Mouse (Mus musculus) heart, adult 2 months (tissue): ENCODE results near the gene Fau. TPM values are rescaled to one million over a fixed set of nuclear protein-coding genes. Genes with fewer than 3 reads are reported as not detected.

Source experiments
- DNase-seq, 2 experiments: peaks; one replicate each; pipeline ENCODE4 v3.0.0; 2021
- H3K27ac ChIP-seq: fragments of 200-600 bp; 2 replicates; pipeline ENCODE4 v1.8.1; 2022
- H3K27me3 ChIP-seq: fragments of 200-500 bp; 2 replicates; pipeline ENCODE4 v1.6.1; 2012; ENCODE audit warnings: mild to moderate bottlenecking, low read length, inconsistent platforms, mixed read lengths; ENCODE audit not compliant: control insufficient read depth, insufficient read depth
- H3K36me3 ChIP-seq: fragments of 200-500 bp; 2 replicates; pipeline ENCODE4 v1.6.1; 2012; ENCODE audit warnings: low read length, inconsistent platforms; ENCODE audit not compliant: control insufficient read depth, insufficient read depth
- H3K4me1 ChIP-seq: fragments of 200-500 bp; 2 replicates; pipeline ENCODE4 v1.6.1; 2011; ENCODE audit warnings: low read length; ENCODE audit not compliant: control insufficient read depth, insufficient read depth
- H3K4me3 ChIP-seq: fragments of 200-600 bp; 2 replicates; pipeline ENCODE4 v1.8.1; 2022
- H3K79me2 ChIP-seq: fragments of 200-500 bp; replicated peaks from 2 replicates; pipeline ENCODE4 v1.6.1; 2012; ENCODE audit warnings: mild to moderate bottlenecking, inconsistent platforms, low read length, moderate library complexity, mixed read lengths; ENCODE audit not compliant: control insufficient read depth, insufficient read depth
- H3K9ac ChIP-seq: fragments of 200-500 bp; 2 replicates; pipeline ENCODE4 v1.6.1; 2012; ENCODE audit warnings: low read depth, mild to moderate bottlenecking, control low read depth, inconsistent platforms, low read length, mixed read lengths
- CTCF ChIP-seq: fragments of 200-600 bp; IDR thresholded peaks from 2 replicates; pipeline ENCODE4 v1.8.1; 2022; ENCODE audit warnings: antibody characterized with exemption, mild to moderate bottlenecking, moderate library complexity
- EP300 ChIP-seq: fragments of 200-500 bp; IDR thresholded peaks from 2 replicates; pipeline ENCODE4 v1.6.1; 2011; ENCODE audit warnings: low read depth, low read length, control low read depth; ENCODE audit not compliant: insufficient read depth
- POLR2A ChIP-seq: fragments of 200-500 bp; IDR thresholded peaks from 2 replicates; pipeline ENCODE4 v1.6.1; 2011; ENCODE audit warnings: mild to moderate bottlenecking, low read depth, low read length, control low read depth; ENCODE audit not compliant: insufficient read depth
- WGBS: fragments of 180-500 bp; shearing (Covaris S2); methylation state at CpG from one replicate; pipeline ENCODE4 v1.1.7; 2018; 5-methylcytosine and 5-hydroxymethylcytosine counted together
- intact Hi-C: fragments of 180-260 bp; cut with DNase I; formaldehyde crosslinking; loops from one replicate; pipeline ENCODE4 v1.15.1; 2025
- polyA plus RNA-seq: library from polyadenylated mRNA; depleted of rRNA; stranded (reverse); fragments of >200 nt; gene quantifications from 2 replicates; pipeline ENCODE4 v1.2.3, GENCODE M21; 2012
- total RNA-seq, 2 experiments: library from RNA; stranded (reverse); gene quantifications; 2 replicates each; pipeline ENCODE4 v1.2.3; 2021

Gene Fau
- total and polyA plus RNA-seq, 3 experiments = 386 to 636 (median 550) TPM

DNA sequence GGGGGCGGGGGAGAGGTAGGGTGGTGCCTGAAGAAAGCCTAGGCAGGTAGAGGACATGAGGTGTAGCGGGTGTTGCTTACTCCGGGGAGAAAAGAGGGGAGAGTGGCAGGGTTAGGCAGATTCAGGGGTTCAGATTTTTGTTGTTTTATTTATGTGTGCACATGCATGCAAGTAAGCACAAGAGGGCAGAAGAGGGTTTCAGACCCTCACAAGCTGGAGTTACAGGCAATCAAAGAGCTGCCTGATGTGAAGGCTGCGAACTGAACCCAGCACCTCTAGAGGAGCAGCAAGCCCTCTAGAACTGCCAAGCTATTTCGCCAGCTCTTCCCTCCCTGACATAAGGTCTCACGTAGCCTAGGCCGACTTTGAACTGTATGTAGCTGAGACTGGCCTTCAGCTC is 41.1 kb upstream of the Fau start:
- no peaks in the 10 kb centered on the region for H3K79me2 ChIP-seq
- intact Hi-C loops = loop anchor here (2.0 kb wide), 1 partner anchor 26 kb away; no protein-coding TSS in a partner anchor
- no peaks in the 10 kb centered on the region for H3K36me3 ChIP-seq
- peaks cover 4% of the 10 kb centered on the region for H3K4me1 ChIP-seq
- DNase-seq = no peak
- H3K27ac ChIP-seq = no peak overlapping the region
- 70% methylated on average over 7 of the region's 7 CpGs for WGBS
- peak; percentile 40 for TF ChIP-seq CTCF
- no peak for TF ChIP-seq POLR2A
- H3K27me3 ChIP-seq = no peaks in the 10 kb centered on the region
- no peak overlapping the region for H3K9ac ChIP-seq
- H3K4me3 ChIP-seq = no peak overlapping the region

DNA sequence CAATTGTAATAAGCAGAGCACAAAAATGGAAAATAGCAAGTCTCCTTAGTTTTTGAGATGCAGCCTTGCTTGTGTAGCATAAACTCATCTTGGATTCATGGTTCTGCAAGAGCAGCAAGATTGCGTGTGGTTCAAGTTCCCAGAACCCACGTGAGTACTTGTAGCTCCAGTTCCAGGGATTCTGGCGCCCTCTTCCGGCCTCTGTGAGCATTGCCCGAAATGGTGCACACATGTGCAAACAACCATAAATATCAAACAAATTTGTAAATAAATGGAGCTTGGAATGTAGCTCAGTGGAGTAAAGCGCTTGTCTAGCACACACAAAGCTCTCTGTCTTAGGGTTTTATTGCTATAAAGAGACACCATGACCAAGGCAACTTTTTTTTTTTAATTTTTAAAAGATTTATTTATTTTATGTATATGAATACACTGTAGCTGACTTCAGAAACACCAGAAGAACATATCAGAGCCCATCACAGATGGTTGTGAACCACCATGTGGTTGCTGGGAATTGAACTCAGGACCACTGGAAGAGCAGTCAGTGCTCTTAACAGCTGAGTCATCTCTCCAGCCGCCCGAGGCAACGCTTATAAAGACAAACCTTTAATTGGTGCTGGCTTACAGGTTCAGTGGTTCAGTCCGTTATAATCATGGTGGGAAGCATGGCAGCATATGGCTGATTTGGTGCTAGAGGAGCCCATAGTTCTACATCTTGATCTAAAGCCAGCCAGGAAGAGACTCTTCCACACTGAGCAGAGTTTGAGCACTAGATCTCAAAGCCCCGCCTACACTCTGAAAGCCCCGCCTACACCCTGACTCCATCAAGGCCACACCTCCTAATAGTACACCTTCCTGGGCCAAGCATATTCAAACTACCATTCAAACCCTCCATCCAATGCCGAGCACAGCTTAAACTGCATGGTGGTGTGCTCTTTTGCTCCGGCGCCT is 39.2 kb upstream of the Fau start:
- no peak overlapping the region for H3K27ac ChIP-seq
- intact Hi-C loops = loop anchor here (1.0 to 2.0 kb wide), 2 partner anchors 53 to 232 kb away; no protein-coding TSS in a partner anchor
- peak; percentile 85 for TF ChIP-seq EP300
- peak; percentile 97 for TF ChIP-seq CTCF
- TF ChIP-seq POLR2A = no peak

GRCm38 (mm10) chr19:6020276-6020675 is 37.4 kb upstream of the Fau start:
- H3K4me3 ChIP-seq = no peak overlapping the region
- no peak overlapping the region for H3K27ac ChIP-seq
- no peak for DNase-seq
- H3K79me2 ChIP-seq = no peaks in the 10 kb centered on the region
- WGBS = 48% methylated on average over 3 of the region's 3 CpGs
- no peak overlapping the region for H3K9ac ChIP-seq
- H3K27me3 ChIP-seq = peaks cover 3% of the 10 kb centered on the region; the same call in 1 of the 2 replicates
- TF ChIP-seq CTCF (0 out of 2 replicates have a peak, but pooled peaks have one; percentile 6), POLR2A (no peak)
- intact Hi-C loops = no loop called here
- no peaks in the 10 kb centered on the region for H3K4me1 ChIP-seq
- H3K36me3 ChIP-seq = no peaks in the 10 kb centered on the region

More for the DNA sequence above, 39.2 kb upstream of the Fau start:
- Histone ChIP-seq H3K4me3 (no peak overlapping the region), H3K36me3 (no peaks in the 10 kb centered on the region), H3K79me2 (no peaks in the 10 kb centered on the region), H3K4me1 (peaks cover 4% of the 10 kb centered on the region), H3K27me3 (peaks cover 3% of the 10 kb centered on the region; the same call in 1 of the 2 replicates), H3K9ac (no peak overlapping the region)
- DNase-seq = peak; percentile 82 to 88
- 32% methylated on average over 15 of the region's 15 CpGs for WGBS

DNA sequence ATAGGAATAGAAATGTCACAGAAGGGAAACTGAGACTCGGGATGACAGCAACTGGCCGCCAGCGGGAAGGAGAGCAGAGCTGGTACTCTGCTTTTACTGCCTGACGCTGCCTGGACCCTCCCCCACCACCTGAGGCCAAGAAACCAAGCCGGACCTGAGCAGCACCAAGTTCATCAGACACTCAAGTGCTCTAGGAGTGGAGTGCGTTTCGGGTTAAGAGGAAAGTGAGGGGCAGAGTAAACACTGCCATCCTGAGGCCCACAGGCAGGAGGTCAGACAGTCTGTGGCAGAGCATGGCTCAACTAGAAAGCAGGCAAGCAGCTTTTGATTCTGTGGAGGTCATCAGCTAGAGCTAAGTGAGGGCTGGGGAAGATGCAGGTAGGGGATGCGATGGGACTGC is 34.6 kb upstream of the Fau start:
- 66% methylated on average over 8 of the region's 8 CpGs for WGBS
- DNase-seq = no peak
- no peaks in the 10 kb centered on the region for H3K36me3 ChIP-seq
- H3K79me2 ChIP-seq = no peaks in the 10 kb centered on the region
- H3K4me3 ChIP-seq = no peak overlapping the region
- H3K27ac ChIP-seq = no peak overlapping the region
- peaks cover 3% of the 10 kb centered on the region; the same call in 1 of the 2 replicates for H3K27me3 ChIP-seq
- intact Hi-C loops = no loop called here
- no peak overlapping the region for H3K9ac ChIP-seq
- no peaks in the 10 kb centered on the region for H3K4me1 ChIP-seq
- TF ChIP-seq CTCF (no peak), EP300 (no peak), POLR2A (no peak)

- TF ChIP-seq CTCF = no peak
- no peak for TF ChIP-seq EP300
- no peak for TF ChIP-seq POLR2A
These were observed 33.7 kb upstream of the Fau start for GRCm38 (mm10) chr19:6023930-6024329.

DNA sequence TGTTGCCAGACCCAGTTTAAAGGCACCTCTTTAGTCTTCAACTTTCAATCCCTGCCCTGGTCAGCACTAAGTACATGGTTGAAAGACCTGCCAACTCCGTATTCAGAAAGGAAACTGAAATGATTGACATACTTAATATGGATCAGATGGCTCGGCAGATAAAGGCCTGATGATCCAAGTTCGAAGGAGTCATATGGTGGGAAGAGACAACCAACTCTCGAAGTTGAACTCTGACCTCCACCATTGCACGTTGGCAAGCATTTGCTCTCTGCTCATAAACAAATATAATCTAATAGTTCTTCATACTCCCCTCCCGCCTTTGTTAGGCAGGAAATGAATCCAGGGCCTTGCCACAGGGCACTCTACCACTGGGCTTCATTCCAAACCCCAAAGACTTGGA is 28.7 kb upstream of the Fau start:
- Histone ChIP-seq H3K27ac (no peak overlapping the region), H3K27me3 (no peaks in the 10 kb centered on the region), H3K9ac (no peak overlapping the region), H3K4me3 (no peak overlapping the region), H3K79me2 (no peaks in the 10 kb centered on the region), H3K4me1 (no peaks in the 10 kb centered on the region), H3K36me3 (no peaks in the 10 kb centered on the region)
- no peak for DNase-seq
- TF ChIP-seq POLR2A (no peak), CTCF (no peak), EP300 (no peak)
- WGBS = 65% methylated on average over 6 of the region's 6 CpGs
- intact Hi-C loops = no loop called here

More at GRCm38 (mm10) chr19:6023930-6024329, 33.7 kb upstream of the Fau start:
- no peak overlapping the region for H3K4me3 ChIP-seq
- no peaks in the 10 kb centered on the region for H3K4me1 ChIP-seq
- intact Hi-C loops = no loop called here
- H3K79me2 ChIP-seq = no peaks in the 10 kb centered on the region
- no peak overlapping the region for H3K9ac ChIP-seq
- H3K36me3 ChIP-seq = no peaks in the 10 kb centered on the region
- H3K27ac ChIP-seq = no peak overlapping the region
- DNase-seq = no peak
- 65% methylated on average over 7 of the region's 7 CpGs for WGBS
- H3K27me3 ChIP-seq = peaks cover 3% of the 10 kb centered on the region; the same call in 1 of the 2 replicates
